Mouse (Mus musculus): Measurements from ENCODE around the gene Cetn4. TPM values are rescaled to one million over a fixed set of nuclear protein-coding genes. Genes with fewer than 3 reads are reported as not detected.
A peak's percentile ranks its signal among the peaks of the same experiment; 100 is the strongest.

The Cetn4 gene
- total RNA-seq, 2 experiments from 2014 or later: 3.0 to 3.8 TPM

GRCm38 (mm10) chr3:37302685-37303084 is 9.8 kb downstream of the Cetn4 start:
- DNase-seq: peak; percentile 39

- DNase-seq: no peak
These were observed 13.0 kb downstream of the Cetn4 start for GRCm38 (mm10) chr3:37299470-37299869.

- DNase-seq: no peak
These were observed 19.9 kb downstream of the Cetn4 start for GRCm38 (mm10) chr3:37292654-37293053.

GRCm38 (mm10) chr3:37291929-37292328 is 20.6 kb downstream of the Cetn4 start:
- no peak for DNase-seq

- no peak for DNase-seq
These were observed 21.5 kb downstream of the Cetn4 start for GRCm38 (mm10) chr3:37290881-37291541.

DNA sequence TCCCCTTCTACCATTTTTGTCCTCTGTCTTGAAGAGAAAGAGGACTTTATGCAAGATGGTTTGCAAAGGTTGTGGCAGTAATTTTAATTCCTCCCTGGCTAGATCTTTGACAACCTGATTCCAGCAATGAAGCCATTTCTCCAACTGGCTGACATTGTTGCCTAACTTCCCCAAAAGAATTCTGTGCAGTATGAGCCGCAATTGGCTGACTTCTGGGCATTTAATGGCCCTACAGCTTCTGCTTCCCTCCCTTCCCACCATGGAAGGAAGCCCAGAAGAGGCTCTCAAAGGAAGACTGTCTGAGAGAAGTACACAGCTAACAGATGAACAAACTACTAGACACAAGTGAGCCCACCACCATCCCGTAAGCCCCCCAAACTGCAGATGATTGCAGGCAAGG is 23.3 kb downstream of the Cetn4 start:
- DNase-seq: no peak

DNA sequence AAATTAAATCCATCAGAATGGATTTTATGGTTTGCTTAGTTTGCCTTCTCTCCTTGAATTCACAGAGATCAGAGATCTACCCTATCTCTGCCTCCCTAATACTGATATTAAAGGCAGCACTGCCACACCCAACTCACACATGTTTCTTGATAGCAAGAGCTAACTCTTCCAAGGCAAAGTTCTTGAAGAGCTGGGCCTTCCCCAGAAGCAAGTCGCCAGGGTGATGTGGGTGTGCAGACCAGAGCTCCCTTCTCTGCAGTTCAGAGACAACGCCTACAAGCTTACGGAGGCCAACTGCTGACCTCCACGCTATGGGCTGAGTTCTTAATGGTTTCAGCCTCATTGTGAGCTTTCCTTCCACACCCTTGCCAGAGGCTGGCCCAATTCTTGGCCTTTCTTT is 29.3 kb downstream of the Cetn4 start:
- DNase-seq: no peak

- DNase-seq: no peak
These were observed 30.1 kb downstream of the Cetn4 start for GRCm38 (mm10) chr3:37282299-37282922.

DNA sequence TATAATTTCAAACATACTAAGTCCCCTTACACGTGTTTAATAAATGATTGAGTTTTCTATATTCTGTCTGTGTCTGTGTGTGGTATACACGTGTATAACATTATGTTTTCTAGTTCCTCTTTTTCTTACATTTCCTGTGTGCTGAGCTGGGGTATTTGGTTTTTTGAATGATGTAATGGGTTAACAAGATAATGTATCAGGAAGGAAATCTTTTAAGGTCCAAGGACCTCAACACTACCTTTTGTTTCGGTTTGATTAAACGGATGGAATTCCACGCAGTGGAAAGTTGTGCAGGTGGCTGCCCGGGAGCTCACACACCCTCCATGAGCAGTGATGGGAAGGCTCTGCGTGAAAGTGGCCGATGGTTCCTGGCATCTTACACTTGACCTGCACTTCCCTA is 31.6 kb downstream of the Cetn4 start:
- DNase-seq: no peak

- DNase-seq: no peak
These were observed 32.3 kb downstream of the Cetn4 start for GRCm38 (mm10) chr3:37280221-37280620.

DNA sequence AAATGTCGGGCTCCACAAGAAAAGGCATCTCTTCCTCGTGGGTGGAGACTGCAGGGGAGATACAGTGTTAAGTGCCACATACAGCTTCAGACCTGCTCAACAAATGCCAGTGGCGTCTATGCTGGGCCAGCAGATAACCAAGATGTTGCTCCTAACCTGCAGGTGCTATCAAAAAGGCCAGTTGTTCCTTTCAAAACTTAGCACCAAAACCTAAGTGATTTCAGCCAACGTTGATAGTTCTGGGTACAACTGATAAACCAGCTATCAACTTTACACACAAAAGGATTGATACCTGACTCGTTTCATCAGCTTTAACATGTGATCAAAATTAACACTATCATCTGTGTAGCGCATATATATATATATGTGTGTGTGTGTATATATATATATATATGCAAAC is 37.8 kb downstream of the Cetn4 start:
- DNase-seq: no peak

GRCm38 (mm10) chr3:37273092-37273491 is 39.4 kb downstream of the Cetn4 start:
- DNase-seq: no peak

DNA sequence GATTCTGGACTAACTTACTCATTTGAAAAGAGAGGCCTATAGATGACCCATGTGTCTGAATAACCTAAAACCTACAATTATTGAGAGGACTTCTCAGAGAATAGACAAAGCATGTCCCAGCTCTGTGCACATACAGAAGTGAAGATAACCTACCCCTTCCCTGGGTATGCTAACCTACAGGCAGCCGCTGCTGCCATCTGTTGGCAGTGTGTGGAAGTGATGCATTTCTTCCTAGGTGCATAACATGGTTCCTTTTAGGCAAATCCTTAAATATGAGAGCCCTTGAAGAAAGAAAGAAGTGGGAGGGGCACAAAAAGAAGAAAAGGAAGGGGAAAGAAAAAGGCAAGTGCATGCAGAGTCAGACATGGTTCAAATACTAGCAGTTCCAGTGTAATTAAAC is 41.3 kb downstream of the Cetn4 start:
- peak; percentile 70 for DNase-seq

GRCm38 (mm10) chr3:37269926-37270325 is 42.6 kb downstream of the Cetn4 start:
- DNase-seq: no peak

DNA sequence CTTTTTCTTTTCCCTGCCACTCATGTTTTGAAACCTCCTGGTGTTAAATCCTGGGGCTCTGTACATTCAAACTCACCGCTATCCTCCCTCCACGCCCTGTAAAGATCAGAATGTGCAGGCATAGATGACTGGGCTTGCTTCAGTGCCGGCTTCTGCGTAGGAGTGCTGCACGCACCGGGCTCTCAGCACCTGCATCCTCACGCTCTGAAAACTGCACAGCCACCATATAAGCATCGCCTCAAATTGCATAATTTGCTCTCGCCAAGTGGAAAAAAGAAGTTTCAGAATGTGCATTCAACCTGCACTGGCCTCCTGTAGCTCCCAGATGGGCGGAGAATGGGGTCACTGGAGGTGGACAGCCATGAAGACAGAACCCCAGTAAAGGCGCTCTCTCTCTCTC is 44.2 kb downstream of the Cetn4 start:
- DNase-seq: no peak

DNA sequence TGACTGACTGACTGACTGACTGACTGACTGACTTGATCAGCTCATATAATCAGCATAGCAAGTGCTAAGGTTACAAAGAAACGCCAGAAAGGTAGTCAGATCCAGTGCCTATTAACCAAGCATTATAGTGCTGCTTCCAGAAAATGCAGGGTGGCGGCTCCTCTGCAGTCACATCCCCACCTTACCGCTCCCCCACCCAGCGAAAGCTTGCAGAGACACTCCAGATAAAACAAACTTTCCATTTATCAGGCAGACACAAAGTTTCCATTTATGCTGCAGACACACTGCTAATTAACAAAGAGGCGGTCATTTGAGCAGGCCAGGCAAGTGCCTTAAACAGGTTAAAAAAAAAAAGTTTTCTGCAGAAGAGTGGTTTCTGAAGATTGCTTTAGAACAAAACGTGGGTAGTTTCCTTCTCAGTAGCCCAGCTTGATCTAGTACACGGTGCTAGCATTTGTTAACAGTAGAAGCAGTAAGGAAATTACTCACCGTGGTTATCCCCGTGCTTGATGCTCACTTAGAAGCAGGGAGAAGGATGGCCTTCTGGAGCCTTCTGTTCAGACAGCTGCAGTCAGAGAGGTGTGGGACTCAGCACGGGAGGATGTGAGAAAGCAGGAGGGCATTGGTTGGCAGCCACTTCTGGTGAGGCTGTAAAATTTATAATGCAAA is 53.0 kb downstream of the Cetn4 start:
- no peak for DNase-seq

- DNase-seq: no peak
These were observed 54.7 kb downstream of the Cetn4 start for GRCm38 (mm10) chr3:37257776-37258175.

Other genes with a start within 250 kb of the Cetn4 start
- not detected for gene Adad1, start 249.2 kb downstream of the Cetn4 start, total RNA-seq (2021)
- not detected for gene Il2, start 186.7 kb downstream of the Cetn4 start, total RNA-seq (2021)
- gene Il21, start 80.1 kb downstream of the Cetn4 start, total RNA-seq (2021): not detected
- 1 to 10 TPM; 2.8 to 5.5 TPM for gene Bbs12, start 154 bp downstream of the Cetn4 start, total RNA-seq (2021)
- gene Fgf2, start 35.6 kb upstream of the Cetn4 start, total RNA-seq (2021): 1 to 10 TPM; 4.6 to 5.2 TPM
- 10 to 100 TPM; 21.5 to 27.7 TPM for gene Spata5, start 107.2 kb upstream of the Cetn4 start, total RNA-seq (2021)
- 10 to 100 TPM; 21.7 to 24.9 TPM for gene Nudt6, start 107.5 kb upstream of the Cetn4 start, total RNA-seq (2021)

Data from adrenal gland, postnatal 10 days (tissue).